Mouse (Mus musculus): ENCODE results near the gene Clpsl2. TPM values are rescaled to one million over a fixed set of nuclear protein-coding genes. Genes with fewer than 3 reads are reported as not detected.
"Not testable (repeated sequence)": the region's sequence is repeated elsewhere in the genome, so short reads cannot be mapped to it uniquely, and the experiment has no call there.

Gene Clpsl2
- polyA plus RNA-seq, 1 experiment = 0.21 TPM

DNA sequence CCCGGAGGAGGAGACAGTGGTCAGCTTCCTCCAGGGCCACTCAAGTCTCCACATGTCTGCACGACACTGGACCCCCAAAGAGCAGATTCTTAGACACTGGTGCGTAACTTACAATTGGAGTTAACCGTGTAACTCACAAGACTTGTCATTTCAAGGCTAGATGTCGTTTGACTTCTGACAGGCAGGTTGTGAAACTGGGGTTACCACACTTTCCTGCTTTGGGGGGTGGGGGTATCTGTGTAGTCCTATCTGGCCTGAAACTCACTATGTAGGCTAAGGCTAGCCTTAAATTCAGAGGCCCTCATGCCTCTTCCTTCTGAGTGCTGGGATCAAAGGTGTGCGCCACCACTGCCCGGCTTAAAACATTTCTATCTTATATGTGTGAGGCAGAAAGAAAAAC lies 16.7 kb upstream of the Clpsl2 start:
- no peak for TF ChIP-seq POLR2A (IDR thresholded peaks at IDR 0.05; ENCODE audit: borderline replicate concordance, extremely low read depth, insufficient read depth, insufficient read length, poor library complexity, severe bottlenecking)
- no peak for TF ChIP-seq CTCF (IDR thresholded peaks at IDR 0.05; ENCODE audit: borderline replicate concordance, extremely low read depth, insufficient read depth, insufficient read length)
- no peak for DNase-seq (ENCODE audit: low read depth)

DNA sequence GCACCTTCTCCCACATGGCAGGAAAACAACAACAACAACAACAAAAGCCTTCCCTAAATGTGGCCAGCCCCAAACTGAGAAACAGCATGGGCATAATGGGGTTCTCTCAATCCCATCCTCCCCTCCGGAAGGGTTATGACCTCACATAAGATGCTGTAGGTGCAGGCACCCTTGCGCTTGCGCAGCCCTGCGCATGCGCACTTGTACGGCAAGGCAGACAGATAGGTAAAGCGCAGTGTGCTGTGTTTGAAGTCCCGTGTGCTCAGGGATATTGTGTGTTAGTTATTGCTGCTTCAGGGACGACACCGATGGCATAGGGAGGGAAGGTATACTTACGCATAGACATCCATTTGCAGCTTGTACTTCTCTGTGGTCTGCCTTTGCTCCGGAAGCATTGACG lies 15.9 kb upstream of the Clpsl2 start:
- no peak for DNase-seq (ENCODE audit: low read depth)

DNA sequence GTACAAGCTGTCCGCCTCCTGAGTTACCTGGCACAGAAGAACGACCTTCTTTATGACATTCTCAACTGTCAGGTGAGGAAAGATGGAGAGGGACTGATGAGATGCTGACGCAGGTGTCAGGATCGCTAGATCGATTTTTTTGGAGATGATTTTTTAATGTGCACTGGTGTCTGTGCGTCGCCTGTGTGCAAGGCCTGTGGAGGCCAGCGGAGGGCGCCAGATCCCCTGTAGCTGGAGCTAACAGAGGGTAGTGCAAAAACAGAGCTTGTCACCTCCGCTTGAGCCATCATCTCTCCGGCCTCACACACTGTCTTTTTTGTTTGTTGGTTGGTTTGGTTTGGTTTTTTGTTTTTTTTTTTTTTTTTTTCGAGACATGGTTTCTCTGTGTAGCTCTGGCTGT lies 11.3 kb upstream of the Clpsl2 start:
- TF ChIP-seq POLR2A (IDR thresholded peaks at IDR 0.05; ENCODE audit: borderline replicate concordance, extremely low read depth, insufficient read depth, insufficient read length, poor library complexity, severe bottlenecking) (no peak), CTCF (IDR thresholded peaks at IDR 0.05; ENCODE audit: borderline replicate concordance, extremely low read depth, insufficient read depth, insufficient read length) (no peak)

More for the DNA sequence above, 15.9 kb upstream of the Clpsl2 start:
- TF ChIP-seq POLR2A (IDR thresholded peaks at IDR 0.05; ENCODE audit: borderline replicate concordance, extremely low read depth, insufficient read depth, insufficient read length, poor library complexity, severe bottlenecking) (no peak), CTCF (IDR thresholded peaks at IDR 0.05; ENCODE audit: borderline replicate concordance, extremely low read depth, insufficient read depth, insufficient read length) (no peak)

DNA sequence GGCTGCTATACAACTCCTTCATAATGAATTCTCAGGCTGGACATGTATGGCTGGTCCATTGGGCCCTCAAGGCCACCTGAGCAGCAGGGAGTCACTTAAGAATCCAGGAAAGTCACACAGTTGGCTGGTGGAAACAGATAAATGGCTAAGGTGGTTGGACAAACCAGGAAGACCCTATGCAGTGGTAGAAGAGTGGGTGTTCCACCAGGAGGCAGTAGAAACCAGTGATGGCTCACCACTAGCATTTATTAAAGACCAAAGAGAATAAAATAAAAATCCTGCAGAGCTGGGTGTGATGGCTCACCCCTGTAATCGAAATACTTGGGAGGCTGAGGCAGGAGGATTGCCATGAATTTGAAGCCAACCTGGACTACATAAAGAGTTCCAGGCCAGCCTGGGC lies 2.3 kb upstream of the Clpsl2 start:
- TF ChIP-seq POLR2A (IDR thresholded peaks at IDR 0.05; ENCODE audit: borderline replicate concordance, extremely low read depth, insufficient read depth, insufficient read length, poor library complexity, severe bottlenecking) (no peak), CTCF (IDR thresholded peaks at IDR 0.05; ENCODE audit: borderline replicate concordance, extremely low read depth, insufficient read depth, insufficient read length) (no peak)
- DNase-seq (ENCODE audit: low read depth) = no peak

More for the DNA sequence above, 11.3 kb upstream of the Clpsl2 start:
- DNase-seq (ENCODE audit: low read depth) = no peak

DNA sequence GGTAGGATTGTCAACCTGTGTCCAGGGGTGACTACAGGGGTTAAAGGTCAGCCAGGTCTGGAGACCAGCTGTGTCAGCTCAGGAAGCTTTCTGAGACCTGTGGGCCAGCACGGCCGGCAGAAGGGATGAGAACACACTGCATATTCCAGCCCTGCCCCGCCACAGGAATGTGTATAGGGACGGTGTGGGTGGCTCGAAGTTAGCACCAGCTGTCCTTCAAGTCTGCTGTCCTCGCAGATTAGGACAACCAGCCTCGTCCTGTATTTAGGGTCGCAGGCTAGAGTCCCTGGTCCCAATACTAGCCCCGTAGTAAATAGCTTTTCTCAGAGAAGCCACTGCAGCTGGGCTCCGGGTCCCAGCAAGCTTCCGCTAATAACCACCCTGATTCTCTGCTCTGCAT lies 661 bp upstream of the Clpsl2 start:
- TF ChIP-seq CTCF (IDR thresholded peaks at IDR 0.05; ENCODE audit: borderline replicate concordance, extremely low read depth, insufficient read depth, insufficient read length) = no peak
- TF ChIP-seq POLR2A (IDR thresholded peaks at IDR 0.05; ENCODE audit: borderline replicate concordance, extremely low read depth, insufficient read depth, insufficient read length, poor library complexity, severe bottlenecking) = no peak
- no peak for DNase-seq (ENCODE audit: low read depth)

DNA sequence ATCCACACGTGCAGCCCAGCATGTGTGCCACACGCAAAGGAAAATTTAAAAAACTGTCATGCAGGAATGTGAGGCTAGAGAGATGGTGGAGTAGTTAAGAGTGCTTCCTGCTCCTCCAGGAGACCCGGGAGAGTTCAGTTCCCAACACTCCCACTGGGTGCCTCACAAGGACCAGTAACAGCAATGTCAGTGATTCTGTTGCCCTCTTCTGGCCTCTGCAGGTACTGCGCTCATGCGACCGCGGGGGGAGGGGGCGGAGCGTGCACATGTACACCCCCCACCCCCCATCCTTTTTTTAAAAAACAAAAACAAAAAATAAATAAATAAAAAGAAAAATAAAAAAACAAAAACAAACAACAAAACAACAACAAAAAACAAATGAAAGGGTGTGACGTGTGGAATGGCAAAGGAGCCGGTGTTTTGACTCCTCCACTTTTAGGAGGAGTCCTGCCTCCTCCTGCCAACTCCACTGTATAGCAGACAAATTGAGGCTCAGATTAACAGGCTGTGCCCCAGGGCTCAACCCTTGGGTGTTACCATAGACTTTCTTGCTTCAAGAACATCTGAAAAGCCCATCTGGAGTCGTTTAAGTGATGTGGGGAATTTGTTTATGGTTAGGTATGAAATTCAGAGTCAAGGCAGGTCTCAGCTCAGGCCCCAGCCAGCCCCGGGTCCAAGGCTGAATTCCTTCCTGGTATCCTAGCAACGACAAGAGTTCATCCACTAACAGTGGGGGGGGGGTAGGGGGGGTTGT lies 4.0 kb downstream of the Clpsl2 start:
- TF ChIP-seq POLR2A (IDR thresholded peaks at IDR 0.05; ENCODE audit: borderline replicate concordance, extremely low read depth, insufficient read depth, insufficient read length, poor library complexity, severe bottlenecking) = no peak
- TF ChIP-seq CTCF (IDR thresholded peaks at IDR 0.05; ENCODE audit: borderline replicate concordance, extremely low read depth, insufficient read depth, insufficient read length) = peak; percentile 87
- peak; percentile 69 for DNase-seq (ENCODE audit: low read depth)

DNA sequence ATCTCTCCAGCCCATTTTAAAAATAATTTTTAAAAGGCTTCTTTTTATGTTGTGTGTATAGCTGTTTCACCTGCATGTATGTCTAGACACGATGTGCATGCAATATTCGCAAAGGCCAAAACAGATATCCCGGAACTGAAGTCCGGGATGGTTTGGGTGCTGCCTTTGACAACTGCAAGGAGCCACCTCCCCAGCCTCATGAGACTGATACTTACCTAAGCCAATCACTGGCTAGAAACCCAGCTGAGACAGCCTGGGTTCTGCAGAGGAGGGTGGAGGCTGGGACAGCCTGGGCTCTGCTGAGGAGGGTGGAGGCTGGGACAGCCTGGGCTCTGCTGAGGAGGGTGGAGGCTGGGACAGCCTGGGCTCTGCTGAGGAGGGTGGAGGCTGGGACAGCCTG lies 4.8 kb downstream of the Clpsl2 start:
- not testable (repeated sequence) for DNase-seq (ENCODE audit: low read depth)

DNA sequence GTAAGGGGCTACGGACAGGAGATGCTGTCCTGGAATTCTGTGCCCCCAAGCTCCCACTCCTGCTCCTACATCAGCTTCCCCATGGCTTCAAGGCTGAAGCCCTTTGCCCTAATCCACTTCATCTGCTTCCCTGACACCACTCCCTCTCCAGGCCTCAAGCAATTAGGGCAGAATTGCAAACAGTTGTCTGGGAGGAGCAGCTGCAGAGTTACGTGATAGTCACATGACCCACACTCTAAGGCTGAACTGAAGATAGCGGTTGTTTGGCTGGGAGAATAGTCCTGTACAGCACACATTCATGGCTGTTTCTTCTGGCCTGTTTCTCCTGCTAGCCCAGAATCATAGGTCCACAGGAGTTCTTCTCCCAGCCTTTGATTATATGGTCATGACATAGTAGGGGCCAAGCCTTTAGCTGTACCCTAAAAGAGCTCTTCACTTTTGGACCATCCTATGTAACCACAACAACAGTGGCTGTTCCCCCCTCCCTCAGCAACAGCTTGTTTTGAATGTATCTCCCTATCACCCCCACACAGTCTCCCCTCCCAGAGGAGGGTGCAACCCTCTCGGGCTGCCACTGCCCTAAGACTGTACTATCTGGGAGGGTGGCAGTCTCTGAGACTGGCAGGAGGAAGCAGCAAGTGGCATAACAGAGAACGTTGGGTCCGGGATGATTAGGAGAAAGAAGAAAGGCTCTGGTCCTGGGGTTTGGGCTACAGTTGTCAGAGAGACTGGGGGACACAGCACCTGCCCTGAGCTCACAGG lies 7.6 kb downstream of the Clpsl2 start:
- TF ChIP-seq POLR2A (IDR thresholded peaks at IDR 0.05; ENCODE audit: borderline replicate concordance, extremely low read depth, insufficient read depth, insufficient read length, poor library complexity, severe bottlenecking) (no peak), CTCF (IDR thresholded peaks at IDR 0.05; ENCODE audit: borderline replicate concordance, extremely low read depth, insufficient read depth, insufficient read length) (no peak)
- peak; percentile 79 for DNase-seq (ENCODE audit: low read depth)

DNA sequence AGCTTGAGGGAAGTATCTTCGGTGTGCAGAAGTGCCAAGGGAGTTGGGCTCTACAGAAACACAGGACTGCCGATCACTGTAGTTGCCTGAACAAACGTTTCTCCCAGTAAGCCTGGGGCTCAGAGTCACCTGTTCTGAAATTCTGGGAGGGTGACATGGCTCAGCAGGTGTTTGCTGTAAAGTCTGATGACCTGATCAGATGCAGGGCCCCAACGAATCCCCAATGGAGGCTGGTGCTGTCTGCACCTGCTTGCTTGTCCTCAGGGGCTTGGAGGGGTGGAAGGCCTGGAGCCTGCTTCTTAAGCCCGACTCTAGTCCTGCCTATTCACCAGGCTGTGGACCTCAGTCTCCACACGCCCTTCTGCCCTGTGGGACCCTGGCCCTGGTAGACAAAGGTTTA lies 8.6 kb downstream of the Clpsl2 start:
- no peak for DNase-seq (ENCODE audit: low read depth)
- no peak for TF ChIP-seq POLR2A (IDR thresholded peaks at IDR 0.05; ENCODE audit: borderline replicate concordance, extremely low read depth, insufficient read depth, insufficient read length, poor library complexity, severe bottlenecking)
- TF ChIP-seq CTCF (IDR thresholded peaks at IDR 0.05; ENCODE audit: borderline replicate concordance, extremely low read depth, insufficient read depth, insufficient read length) = no peak

DNA sequence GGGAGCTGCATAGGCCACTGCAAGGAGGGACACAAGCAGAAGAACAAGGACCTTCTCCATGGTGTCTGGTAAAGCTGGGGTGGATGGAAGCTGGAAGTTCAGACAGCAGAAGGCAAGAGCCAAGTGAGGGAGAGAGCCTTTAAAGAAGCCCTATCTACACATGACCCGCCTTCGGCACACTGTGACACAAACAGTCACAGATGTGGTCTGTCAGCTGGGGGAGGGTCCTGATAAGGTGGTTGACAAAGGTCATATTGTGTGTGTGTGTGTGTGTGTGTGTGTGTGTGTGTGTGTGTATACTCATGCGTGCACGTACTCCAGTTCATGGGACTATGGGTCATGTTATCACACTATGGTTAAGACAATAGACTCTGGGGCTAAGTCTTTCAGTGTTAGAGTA lies 11.4 kb downstream of the Clpsl2 start, which contains the start of gene Clps:
Gene Clps (minus strand): TSS at position 169 of the 400 bp plus-strand sequence.
- TF ChIP-seq CTCF (IDR thresholded peaks at IDR 0.05; ENCODE audit: borderline replicate concordance, extremely low read depth, insufficient read depth, insufficient read length) (no peak), POLR2A (IDR thresholded peaks at IDR 0.05; ENCODE audit: borderline replicate concordance, extremely low read depth, insufficient read depth, insufficient read length, poor library complexity, severe bottlenecking) (no peak)
- DNase-seq (ENCODE audit: low read depth) = no peak

DNA sequence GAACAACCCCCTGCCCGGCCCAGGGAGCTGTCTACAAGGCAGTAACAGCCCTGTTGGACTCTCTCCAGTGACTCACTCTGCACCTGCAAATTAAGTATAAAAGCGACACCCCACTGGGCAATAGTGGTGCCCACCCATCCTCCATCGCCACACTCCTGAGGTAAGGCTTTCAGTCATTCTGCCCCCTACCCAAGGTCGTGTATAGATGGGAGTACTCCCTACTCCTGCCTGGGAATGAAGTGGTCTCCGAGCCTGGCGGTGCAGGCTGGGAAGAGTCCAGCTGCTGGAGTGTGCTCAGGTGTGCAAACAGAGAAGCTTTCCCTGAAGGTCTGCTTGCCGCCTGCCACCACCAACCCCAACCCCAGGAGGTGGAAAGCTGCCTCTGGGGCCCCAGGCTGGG lies 12.4 kb downstream of the Clpsl2 start:
- no peak for DNase-seq (ENCODE audit: low read depth)
- TF ChIP-seq POLR2A (IDR thresholded peaks at IDR 0.05; ENCODE audit: borderline replicate concordance, extremely low read depth, insufficient read depth, insufficient read length, poor library complexity, severe bottlenecking) (no peak), CTCF (IDR thresholded peaks at IDR 0.05; ENCODE audit: borderline replicate concordance, extremely low read depth, insufficient read depth, insufficient read length) (no peak)

DNA sequence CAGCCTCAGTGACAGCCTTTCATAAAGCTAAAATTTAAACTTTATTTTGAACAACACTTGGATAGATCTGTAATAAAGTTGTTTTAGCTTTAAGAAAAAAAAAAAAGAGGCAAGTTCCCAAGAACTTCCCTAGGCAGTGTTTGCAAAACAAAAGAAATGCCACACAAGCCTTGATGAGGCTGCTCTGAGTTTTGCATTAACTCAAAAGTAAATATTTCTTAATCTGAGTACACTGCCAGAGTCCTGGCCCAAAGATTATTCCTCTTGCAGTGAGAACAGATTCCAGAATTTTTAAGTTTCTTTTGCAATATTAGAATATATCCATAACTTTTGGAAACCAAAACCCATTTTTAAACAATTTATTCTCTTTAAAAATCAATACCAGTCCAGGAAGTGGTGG lies 16.0 kb downstream of the Clpsl2 start:
- TF ChIP-seq CTCF (IDR thresholded peaks at IDR 0.05; ENCODE audit: borderline replicate concordance, extremely low read depth, insufficient read depth, insufficient read length) (no peak), POLR2A (IDR thresholded peaks at IDR 0.05; ENCODE audit: borderline replicate concordance, extremely low read depth, insufficient read depth, insufficient read length, poor library complexity, severe bottlenecking) (no peak)

More for the DNA sequence above, 16.0 kb downstream of the Clpsl2 start:
- DNase-seq (ENCODE audit: low read depth) = no peak
